Mouse (Mus musculus): ENCODE measurements around the gene Akap5. TPM values are rescaled to one million over a fixed set of nuclear protein-coding genes. Genes with fewer than 3 reads are reported as not detected.

Akap5 gene
- total RNA-seq, 2 experiments from 2014 or later = 0.17 to 0.21 TPM

- ATAC-seq (replicated peaks; ENCODE audit: poor library complexity, severe bottlenecking) = no peak
Observed at GRCm38 (mm10) chr12:76310007-76310406, 14.7 kb upstream of the Akap5 start.

- ATAC-seq (replicated peaks; ENCODE audit: poor library complexity, severe bottlenecking) = no peak
Observed at GRCm38 (mm10) chr12:76310633-76311032, 14.1 kb upstream of the Akap5 start.

DNA sequence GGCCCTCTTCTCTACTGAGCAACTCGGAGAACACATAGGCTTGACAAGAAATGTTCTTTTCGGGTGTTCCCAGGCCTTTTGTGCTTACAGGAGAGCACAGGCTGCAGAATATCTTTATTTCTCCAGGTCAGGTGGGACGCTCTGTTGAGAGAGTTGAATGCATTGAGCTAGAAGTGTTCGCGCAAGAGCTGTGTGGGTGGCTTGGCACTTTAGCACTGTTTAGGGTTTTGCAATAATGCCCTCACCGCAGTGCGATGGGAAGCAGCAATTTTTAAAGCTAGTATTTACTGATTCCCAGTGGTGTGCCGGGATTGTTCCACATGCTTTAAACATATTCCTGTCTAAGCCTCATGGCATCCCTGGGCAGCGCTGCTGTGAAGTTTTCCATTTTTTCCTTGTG lies 13.5 kb upstream of the Akap5 start:
- no peak for ATAC-seq (replicated peaks; ENCODE audit: poor library complexity, severe bottlenecking)

GRCm38 (mm10) chr12:76311951-76312350 lies 12.7 kb upstream of the Akap5 start:
- ATAC-seq (replicated peaks; ENCODE audit: poor library complexity, severe bottlenecking) = peak; percentile 54

- ATAC-seq (replicated peaks; ENCODE audit: poor library complexity, severe bottlenecking) = peak; percentile 95
Observed at GRCm38 (mm10) chr12:76318282-76319212, 6.1 kb upstream of the Akap5 start.

DNA sequence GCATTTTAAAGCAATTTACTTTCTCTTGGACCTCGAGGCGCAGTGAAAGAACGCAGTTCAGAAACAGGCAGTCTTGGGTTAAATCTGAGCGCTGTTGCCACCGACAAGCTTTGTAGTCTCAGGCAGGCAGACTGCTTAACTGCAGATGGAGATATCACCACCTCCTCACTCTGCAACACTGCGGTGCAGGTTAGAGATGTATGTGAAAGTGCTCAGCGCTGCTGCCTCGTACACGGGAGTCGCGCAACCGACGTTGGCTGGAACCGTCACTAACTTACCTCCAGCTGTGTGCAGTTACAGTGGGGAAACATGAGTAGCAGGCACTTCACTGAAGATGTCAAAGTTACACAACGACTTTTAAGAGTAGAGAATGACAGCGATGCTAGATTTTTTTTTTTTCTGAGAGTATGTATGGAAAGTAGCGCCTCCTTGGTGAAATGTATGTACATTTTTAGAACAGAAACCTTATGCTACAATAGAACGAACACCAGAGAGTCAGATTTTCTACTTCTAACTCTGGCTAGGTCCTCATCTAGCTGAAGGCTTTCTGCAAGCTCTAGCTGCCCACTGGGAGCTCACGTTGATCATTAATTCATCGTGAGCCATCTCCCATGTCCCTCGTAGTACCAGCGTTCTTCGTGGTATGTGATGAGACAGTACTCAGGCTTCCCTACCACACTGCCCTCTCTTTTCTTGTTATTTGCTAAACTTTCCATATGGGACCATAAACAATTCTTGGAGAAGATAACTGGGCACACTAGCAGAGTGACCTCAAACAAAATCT lies 1.9 kb downstream of the Akap5 start:
- ATAC-seq (replicated peaks; ENCODE audit: poor library complexity, severe bottlenecking) = no peak

- ATAC-seq (replicated peaks; ENCODE audit: poor library complexity, severe bottlenecking) = peak; percentile 76
Observed at GRCm38 (mm10) chr12:76328567-76329354, 4.1 kb downstream of the Akap5 start.

- ATAC-seq (replicated peaks; ENCODE audit: poor library complexity, severe bottlenecking) = no peak
Observed at GRCm38 (mm10) chr12:76333688-76334087, 9.0 kb downstream of the Akap5 start.

GRCm38 (mm10) chr12:76335641-76336040 lies 10.9 kb downstream of the Akap5 start:
- no peak for ATAC-seq (replicated peaks; ENCODE audit: poor library complexity, severe bottlenecking)

GRCm38 (mm10) chr12:76336111-76336965 lies 11.6 kb downstream of the Akap5 start:
- ATAC-seq (replicated peaks; ENCODE audit: poor library complexity, severe bottlenecking) = no peak

DNA sequence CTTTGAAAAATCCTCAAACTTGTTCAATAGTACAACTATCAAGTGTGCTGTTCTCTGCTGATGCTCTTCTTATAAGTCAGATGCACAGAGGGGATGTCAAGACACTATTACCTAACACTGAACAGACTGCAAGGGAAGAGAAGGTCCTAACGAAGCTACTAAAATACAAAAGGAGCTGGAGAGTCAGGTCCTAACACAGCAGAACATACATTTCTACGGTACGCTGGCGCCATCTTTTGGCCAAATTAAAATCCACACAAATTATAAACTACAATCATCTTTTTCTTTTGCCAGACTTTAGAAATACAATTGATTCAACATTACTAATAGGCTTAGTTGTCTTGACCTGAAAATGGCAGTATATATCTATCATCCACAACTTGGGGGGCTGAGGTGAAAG lies 16.4 kb downstream of the Akap5 start:
- ATAC-seq (replicated peaks; ENCODE audit: poor library complexity, severe bottlenecking) = peak; percentile 48; the same call in 1 of the 2 replicates

GRCm38 (mm10) chr12:76345759-76346455 lies 21.2 kb downstream of the Akap5 start:
- peak; percentile 95 for ATAC-seq (replicated peaks; ENCODE audit: poor library complexity, severe bottlenecking)

DNA sequence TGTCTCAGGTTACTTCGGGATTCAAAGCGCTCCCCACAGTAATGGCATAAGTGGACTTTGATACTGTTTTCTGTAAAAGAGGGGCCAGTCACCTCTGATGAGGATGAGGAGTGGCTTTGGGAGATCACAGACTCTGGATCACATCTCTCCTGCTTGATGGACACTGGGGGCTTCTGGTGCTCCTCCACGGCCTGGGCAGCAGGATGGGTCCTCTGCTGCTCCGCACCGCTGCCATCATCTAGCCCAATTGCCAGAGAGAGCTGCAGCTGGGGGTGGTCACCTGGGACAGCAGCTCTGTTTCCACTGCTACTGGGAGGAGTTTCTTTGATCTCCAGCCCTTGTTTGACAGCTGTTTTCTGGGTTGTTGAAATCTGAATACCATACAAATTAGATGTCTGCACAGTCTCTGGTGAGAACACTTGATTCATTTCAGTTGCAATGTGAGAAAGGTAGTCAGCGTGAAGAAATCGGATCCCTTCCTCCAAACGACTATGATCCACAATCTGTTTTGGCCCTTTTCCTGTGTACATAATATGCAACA lies 25.1 kb downstream of the Akap5 start:
- no peak for ATAC-seq (replicated peaks; ENCODE audit: poor library complexity, severe bottlenecking)

GRCm38 (mm10) chr12:76360868-76361267 lies 36.2 kb downstream of the Akap5 start:
- no peak for ATAC-seq (replicated peaks; ENCODE audit: poor library complexity, severe bottlenecking)

GRCm38 (mm10) chr12:76361405-76362302 lies 37.0 kb downstream of the Akap5 start:
- ATAC-seq (replicated peaks; ENCODE audit: poor library complexity, severe bottlenecking) = peak; percentile 74

DNA sequence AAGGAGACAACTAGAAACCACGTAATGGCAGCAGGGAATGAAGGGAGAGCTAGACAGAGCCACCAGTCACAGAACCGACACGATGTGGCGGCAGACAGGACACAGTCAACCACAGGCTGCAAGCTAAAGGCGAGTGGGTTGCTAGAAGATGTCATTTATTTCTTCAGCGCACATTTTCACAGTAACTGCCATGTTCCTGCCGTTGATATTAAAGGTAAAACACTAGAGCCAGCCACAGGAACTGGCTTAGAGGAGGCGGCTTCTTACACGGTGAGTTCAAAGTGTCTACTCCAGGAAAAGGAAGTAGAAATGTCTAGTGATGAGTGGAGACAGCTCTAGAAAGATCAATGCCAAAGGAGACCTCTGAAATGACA lies 37.6 kb downstream of the Akap5 start:
- peak; percentile 57 for ATAC-seq (replicated peaks; ENCODE audit: poor library complexity, severe bottlenecking)

DNA sequence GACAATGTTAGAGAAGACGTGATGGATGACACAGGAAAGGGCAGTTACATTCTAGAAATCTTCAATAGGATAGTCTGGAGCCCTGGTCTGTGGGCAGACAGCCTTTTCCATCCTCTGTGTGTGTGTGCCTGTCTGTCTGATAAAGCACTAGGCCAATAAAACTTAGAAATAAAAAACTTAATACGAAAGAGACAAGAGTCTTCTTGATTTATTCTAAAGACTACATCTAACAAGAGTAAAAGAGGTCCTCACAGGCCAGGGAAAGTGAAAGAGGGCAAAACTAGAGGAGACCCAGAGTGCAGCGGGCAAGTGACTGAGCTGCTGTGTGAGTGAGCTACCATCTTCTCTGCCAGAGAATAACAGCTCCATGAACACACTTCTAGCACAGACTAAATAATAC lies 41.6 kb downstream of the Akap5 start:
- ATAC-seq (replicated peaks; ENCODE audit: poor library complexity, severe bottlenecking) = no peak
